Mouse (Mus musculus) erythroid progenitor cell, adult 5-6 weeks (primary cell): Measurements from ENCODE around the gene Sf1. TPM values are rescaled to one million over a fixed set of nuclear protein-coding genes. Genes with fewer than 3 reads are reported as not detected.
A peak's percentile ranks its signal among the peaks of the same experiment; 100 is the strongest.

Experiments
- ATAC-seq: replicated peaks from 2 replicates; pipeline ENCODE4 v1.8.0; 2016; ENCODE audit warnings: moderate number of reproducible peaks, mild to moderate bottlenecking, moderate TSS enrichment, inconsistent platforms; ENCODE audit not compliant: poor library complexity, low FRiP score, severe bottlenecking
- total RNA-seq, 2 experiments: library from RNA; stranded (forward) in 1 of 2; stranded (reverse) in 1 of 2; fragments of 150-400 nt in 1 of 2; fragments of 186-747, 209-891 nt in 1 of 2; gene quantifications; 2 replicates each; pipeline versions ENCODE4 v1.2.3 to v1.2.4; 2015 to 2017; ENCODE audit warnings: low replicate concordance in 2 of 2

Sf1 gene
- total RNA-seq, 2 experiments from 2014 or later = 153 to 223 TPM

GRCm38 (mm10) chr19:6372433-6372832 lies 8.9 kb downstream of the Sf1 start:
- ATAC-seq = no peak

GRCm38 (mm10) chr19:6373539-6374400 lies 10.3 kb downstream of the Sf1 start:
- ATAC-seq = peak; percentile 74

DNA sequence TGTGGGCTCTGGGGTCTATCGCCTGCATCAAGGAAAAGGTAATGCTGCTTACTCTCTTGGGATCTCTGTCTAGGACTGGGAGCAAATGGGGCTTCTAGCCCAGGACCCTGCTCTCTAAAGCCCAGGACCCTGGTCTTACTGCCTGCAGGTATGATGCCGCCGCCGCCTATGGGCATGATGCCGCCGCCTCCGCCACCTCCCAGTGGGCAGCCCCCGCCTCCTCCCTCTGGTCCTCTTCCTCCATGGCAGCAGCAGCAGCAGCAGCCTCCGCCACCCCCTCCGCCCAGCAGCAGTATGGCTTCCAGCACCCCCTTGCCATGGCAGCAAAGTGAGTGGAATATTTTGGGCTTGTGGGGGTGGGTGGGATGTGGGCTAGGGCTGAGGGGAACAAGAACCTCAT lies 11.1 kb downstream of the Sf1 start:
- ATAC-seq = no peak

DNA sequence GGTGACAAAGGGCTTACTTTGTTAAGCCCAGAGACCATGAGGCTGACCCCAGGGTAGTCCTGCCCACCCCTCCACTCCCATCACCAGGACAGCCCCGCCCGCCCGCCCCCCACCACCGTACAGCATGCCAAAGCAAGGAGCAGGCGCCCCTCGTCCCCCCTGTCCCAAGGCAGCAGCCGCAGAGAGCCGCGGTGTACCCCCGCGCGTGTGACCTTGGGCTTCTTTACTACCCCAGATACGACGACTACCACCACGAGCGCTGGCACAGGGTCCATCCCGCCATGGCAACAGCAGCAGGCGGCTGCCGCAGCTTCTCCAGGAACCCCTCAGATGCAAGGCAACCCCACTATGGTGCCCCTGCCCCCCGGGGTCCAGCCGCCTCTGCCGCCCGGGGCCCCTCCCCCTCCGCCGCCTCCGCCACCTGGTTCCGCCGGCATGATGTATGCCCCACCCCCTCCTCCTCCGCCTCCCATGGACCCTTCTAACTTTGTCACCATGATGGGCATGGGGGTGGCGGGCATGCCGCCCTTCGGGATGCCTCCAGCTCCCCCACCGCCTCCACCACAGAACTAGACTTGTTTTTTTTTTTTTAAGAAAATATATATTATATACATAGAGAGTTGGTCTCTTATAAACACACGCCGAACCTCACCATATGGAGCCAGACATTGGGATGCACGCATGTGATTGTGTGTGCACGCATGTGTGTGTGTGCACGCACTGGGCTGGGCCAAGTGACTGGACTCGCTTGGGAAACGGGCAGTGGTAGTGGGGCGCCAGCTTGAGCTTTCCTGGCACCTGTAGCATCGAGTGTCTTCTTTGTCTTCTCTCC lies 12.1 kb downstream of the Sf1 start:
- no peak for ATAC-seq

GRCm38 (mm10) chr19:6376255-6376564 lies 12.7 kb downstream of the Sf1 start:
- ATAC-seq = no peak

DNA sequence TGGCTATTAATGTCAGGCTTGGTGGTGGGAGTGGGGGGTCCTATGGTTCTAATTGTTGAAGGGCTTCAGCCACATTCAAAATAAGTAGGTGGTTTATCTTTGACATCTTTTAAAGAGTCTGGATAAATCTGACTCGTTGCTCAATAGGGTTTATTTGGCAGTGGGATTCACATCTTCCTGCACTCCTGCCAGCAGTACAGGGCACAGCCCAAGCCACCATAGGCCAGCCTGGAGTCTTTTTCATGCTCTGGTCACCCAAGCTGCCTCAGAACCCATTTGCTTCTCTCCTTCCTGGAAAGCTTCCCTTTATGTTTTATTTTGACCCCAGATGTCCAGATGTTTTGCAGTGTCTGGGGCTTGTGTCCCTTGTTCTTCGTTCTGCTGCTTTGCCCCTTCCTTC lies 13.2 kb downstream of the Sf1 start:
- no peak for ATAC-seq

DNA sequence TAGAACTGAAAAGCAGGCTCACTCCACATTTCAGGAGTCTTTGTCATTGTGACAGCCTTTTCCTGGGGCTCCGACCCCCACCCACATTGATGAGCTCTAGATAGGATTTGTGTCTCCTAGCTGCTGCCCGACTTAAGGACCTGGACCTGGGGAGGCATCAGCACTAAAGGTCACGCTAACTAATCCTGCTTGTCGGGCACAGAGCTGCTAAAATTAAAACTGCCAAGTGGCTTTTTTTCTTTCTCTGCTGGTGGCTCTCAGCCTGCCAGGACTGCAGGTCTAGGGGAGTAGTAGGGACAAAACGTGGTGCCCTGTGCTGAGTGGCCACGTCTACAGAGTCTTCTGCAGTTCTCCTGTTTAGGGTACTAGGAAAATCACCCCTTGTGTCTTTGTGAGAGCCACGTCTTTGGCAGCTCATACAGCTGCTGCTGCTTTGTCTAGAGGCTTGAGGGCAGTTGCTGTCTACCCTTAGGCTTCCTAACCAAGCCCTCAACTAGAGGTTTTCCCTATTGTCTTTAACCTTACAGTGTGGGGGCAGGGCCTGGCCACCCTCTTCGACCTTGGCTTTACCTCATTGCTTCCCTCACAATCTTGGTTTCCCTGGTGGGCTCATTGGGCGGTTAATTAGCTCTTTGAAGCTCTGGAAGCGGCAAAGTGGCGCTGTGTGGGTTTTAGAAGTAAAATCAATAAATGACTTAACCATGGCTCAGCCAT lies 14.0 kb downstream of the Sf1 start:
- no peak for ATAC-seq

DNA sequence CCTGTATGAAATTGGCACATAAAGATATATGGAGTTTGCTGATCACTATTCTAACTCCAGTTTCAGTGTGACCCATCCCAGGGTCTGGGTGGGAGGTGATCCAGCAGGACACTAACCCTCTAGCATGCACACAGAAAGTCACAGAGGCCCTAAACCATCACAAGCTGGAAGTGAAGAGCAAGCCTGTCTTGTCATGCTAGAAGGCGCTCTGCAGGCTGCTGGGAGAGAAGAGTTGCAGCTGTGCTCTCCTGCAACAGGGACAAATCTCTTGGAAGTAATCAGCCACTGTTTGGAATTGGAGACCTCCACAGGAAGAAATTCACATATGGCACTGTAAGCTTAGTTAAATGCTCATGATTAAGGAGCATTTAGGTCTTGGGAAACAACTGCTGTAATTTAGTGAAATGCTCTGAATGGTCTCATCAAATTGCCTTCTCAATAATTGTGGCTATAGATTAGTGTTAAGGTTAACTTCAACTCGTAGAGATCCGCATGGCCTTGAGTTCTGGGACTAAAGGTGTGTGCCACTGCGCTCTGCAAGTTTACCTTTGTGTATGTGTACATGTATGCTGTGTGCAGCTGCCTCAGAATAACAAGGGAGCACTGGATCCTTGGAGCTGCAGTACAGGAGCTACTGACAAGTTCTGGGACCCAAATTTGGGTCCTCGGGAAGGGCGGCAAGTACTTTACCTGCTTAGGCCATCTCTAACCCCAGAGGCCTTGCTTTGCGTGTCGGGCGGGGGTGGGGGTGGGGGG lies 17.1 kb downstream of the Sf1 start:
- ATAC-seq = no peak

- no peak for ATAC-seq
Measured at GRCm38 (mm10) chr19:6381238-6381637, 17.7 kb downstream of the Sf1 start.

GRCm38 (mm10) chr19:6382323-6382924 lies 18.9 kb downstream of the Sf1 start:
- ATAC-seq = no peak

DNA sequence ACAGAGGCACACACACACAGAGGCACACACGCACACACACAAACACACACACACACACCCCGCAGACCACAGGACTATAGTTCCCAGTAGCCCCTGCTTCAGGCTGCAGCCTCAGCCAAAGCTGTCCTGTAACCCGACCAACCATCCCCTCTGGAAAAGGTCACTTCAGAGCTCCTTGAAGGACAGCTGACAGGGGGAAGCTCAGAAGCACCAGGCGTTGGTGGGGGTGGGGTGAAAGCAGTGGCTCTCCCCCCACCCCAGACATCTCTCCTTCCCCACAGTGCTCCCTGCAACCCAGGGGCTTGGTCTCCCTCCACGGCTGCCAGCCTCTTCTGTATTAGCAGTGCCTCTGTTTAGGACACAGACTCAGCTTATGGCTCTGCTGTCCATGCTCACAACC lies 20.0 kb downstream of the Sf1 start:
- ATAC-seq = no peak

DNA sequence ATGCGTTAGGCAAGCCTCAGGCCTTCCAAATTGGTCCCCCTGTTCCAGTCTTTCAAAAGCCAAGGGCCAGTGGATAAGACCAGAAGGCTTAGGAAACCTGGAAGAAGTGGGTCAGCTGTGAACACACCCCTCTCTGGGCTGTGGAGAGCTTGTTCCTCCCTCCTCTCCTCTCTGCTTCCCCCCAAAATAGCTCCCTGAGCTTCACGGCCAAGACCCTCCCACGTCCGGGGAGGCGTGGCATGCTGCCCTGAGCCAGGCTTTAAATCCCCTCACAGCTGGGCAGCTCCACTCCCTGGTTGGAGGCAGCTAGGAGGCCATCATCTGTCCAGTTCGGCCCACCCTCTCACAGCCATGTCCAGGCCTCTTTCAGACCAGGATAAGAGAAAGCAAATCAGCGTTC lies 20.6 kb downstream of the Sf1 start, which contains the start of gene Pygm:
Gene Pygm (plus strand): TSS at position 272 of the 400 bp plus-strand sequence.
- ATAC-seq = no peak

DNA sequence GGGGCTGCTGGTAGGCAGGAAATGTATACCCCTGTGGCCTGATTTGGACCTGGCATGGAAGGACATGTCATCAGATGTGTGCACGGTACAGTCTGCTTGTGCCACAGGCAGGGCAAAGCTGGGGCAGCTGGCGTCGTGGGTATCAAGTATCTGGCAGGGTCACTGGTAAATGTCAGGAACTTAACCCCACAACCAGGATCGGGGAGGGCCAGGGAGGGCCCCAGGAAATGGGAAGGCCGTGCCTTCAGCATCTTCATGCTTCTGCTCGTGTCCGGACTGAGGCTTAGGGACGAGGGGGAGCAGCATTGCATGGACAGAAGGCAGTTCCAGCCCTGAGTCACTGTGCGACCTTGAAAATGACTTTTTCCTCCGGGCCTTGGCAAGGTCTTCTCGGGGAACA lies 21.5 kb downstream of the Sf1 start:
- ATAC-seq = no peak

DNA sequence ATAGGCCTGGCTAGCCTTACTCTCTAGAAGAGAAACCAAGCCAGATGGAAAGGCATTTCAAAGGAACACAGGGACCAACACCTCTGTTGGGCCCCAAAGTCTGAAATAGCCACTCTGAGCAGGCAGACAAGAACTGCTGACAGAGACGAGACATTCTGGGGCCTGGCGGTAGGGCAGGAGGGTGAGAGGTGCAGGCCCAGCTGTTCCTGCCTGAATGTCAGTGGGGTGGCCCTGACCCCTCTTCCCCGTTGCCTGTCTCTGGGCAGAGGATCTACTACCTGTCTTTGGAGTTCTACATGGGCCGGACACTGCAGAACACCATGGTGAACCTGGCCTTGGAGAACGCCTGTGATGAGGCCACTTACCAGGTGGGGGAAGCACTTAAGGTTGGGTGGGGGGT lies 21.9 kb downstream of the Sf1 start:
- no peak for ATAC-seq

GRCm38 (mm10) chr19:6385821-6386220 lies 22.3 kb downstream of the Sf1 start:
- ATAC-seq = no peak

DNA sequence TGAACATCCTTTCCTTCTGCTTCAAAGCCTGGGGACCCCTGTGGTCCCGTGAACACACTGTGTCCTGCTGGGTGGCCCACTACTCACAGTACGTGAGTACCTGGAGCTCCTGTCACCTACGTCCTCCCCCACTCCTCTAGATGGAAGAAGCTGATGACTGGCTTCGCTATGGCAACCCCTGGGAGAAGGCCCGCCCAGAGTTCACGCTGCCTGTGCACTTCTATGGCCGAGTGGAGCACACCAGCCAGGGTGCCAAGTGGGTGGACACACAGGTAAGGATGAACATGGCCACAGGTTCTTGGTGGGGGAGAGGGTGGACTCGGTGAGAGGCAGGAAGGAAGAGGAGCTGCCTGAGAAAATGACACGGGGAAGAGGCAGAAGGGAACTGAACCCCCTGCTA lies 22.7 kb downstream of the Sf1 start:
- no peak for ATAC-seq

GRCm38 (mm10) chr19:6388006-6388405 lies 24.5 kb downstream of the Sf1 start:
- ATAC-seq = no peak

GRCm38 (mm10) chr19:6389803-6390202 lies 26.3 kb downstream of the Sf1 start:
- no peak for ATAC-seq

DNA sequence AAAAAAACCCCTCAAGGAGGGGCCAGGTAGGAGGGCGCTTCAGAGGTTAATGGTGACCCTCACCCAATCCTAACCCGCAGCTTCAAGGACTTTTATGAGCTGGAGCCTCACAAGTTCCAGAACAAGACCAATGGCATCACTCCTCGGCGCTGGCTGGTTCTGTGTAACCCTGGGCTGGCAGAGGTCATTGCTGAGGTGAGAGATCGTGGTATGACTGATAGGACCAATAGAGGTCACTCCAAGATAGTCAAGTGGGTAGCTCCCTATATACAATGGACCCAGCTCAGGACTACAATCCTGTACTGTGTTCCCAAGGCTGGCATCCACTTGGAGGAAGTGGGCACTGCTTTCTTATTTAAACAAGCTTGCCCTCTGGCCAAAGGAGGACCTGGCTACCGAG lies 26.8 kb downstream of the Sf1 start:
- no peak for ATAC-seq
